Mouse (Mus musculus): ENCODE data around the gene Cyct.

DNA sequence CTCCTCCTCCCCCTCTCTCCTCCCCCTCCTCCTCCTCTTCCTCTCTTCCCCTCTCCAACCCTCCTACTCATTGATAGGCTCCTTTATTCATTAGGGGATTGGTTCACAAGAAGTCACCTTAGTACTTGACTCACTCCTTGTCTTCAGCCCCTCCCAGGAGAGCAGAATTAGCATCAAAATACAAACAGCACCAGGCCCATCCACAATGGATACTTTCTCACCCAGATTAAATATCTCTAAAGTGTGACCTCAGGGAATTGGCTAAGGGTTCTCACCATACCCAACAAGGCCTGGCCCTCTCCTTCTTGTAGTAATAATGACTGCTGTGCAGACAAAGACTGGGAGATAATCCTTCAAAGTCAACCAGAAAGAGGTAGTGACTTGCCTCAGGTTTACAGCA is 39.9 kb upstream of the Cyct start:
- no peak for TF ChIP-seq CTCF (IDR thresholded peaks at IDR 0.05; ENCODE audit: borderline replicate concordance, control insufficient read depth, extremely low read depth, insufficient read depth, low read length, poor library complexity)
- TF ChIP-seq POLR2A (IDR thresholded peaks at IDR 0.05; ENCODE audit: control insufficient read depth, extremely low read depth, insufficient read depth, low read length, poor library complexity): no peak

All from thymus, adult 2 months (tissue).